Mouse (Mus musculus) ES-Bruce4 (cell line): Measurements from ENCODE around the gene Ndufs7.

Experiments used
- CTCF ChIP-seq: IDR thresholded peaks from one replicate; pipeline ENCODE4 v1.8.1; 2011; ENCODE audit warnings: low read depth, low read length
- EP300 ChIP-seq: IDR thresholded peaks from 2 replicates; pipeline ENCODE4 v1.6.1; 2011; ENCODE audit warnings: low read depth, low read length; ENCODE audit not compliant: insufficient read depth
- POLR2A ChIP-seq: IDR thresholded peaks from one replicate; pipeline ENCODE4 v1.8.1; 2011; ENCODE audit warnings: low read length; ENCODE audit not compliant: insufficient read depth

DNA sequence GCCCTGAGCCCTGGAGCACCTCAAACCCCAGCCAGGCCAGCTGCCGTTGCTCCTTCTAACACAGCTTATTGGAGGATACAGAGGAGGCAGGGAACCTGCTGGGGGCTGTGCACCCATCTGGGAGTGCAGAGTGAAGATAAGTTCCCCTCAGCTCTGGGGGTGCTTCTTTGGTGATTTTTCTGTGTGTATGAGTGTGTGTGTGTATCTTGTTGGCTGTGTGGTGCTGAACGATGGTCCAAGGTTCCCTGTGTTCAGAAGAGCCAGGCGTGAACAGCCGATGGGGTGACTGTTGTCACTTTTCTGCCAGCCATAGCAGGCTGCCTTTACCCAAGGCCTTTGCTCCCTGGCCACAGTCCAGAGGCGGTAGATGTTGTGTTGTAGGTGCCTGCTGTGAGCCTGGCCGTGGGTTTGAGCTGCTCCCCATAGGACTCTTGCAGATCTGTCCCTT is 21.8 kb downstream of the Ndufs7 start:
- TF ChIP-seq POLR2A, result no peak
- no peak for TF ChIP-seq CTCF
- TF ChIP-seq EP300, result no peak
